Mouse (Mus musculus) midbrain, postnatal 0 days (tissue): Measurements from ENCODE around the gene Pla2g5. TPM values are rescaled to one million over a fixed set of nuclear protein-coding genes. Genes with fewer than 3 reads are reported as not detected.

Source experiments
- ATAC-seq: fragments of 200-750 bp; cut with Nextera tagmentation; 2 replicates; pipeline ENCODE4 v1.8.0; 2017; ENCODE audit warnings: moderate number of reproducible peaks, mild to moderate bottlenecking, moderate TSS enrichment, moderate library complexity; ENCODE audit not compliant: low FRiP score
- DNase-seq: peaks from one replicate; pipeline ENCODE4 v3.0.0-alpha.2; 2015; ENCODE audit warnings: low spot score
- H3K27ac ChIP-seq: fragments of 300-500 bp; sonication (generic); 2 replicates; pipeline ENCODE4 v1.5.1; 2014; ENCODE audit warnings: low read depth, mild to moderate bottlenecking, low read length, mixed read lengths
- H3K27me3 ChIP-seq: fragments of 300-500 bp; sonication (generic); 2 replicates; pipeline ENCODE4 v1.6.1; 2014; ENCODE audit warnings: low read length, control low read depth, mixed read lengths; ENCODE audit not compliant: insufficient read depth
- H3K36me3 ChIP-seq: fragments of 300-500 bp; sonication (generic); 2 replicates; pipeline ENCODE4 v1.6.1; 2014; ENCODE audit warnings: low read length, control low read depth, mixed read lengths; ENCODE audit not compliant: insufficient read depth
- H3K4me1 ChIP-seq: fragments of 300-500 bp; sonication (generic); 2 replicates; pipeline ENCODE4 v1.6.1; 2014; ENCODE audit warnings: mild to moderate bottlenecking, control low read depth, antibody characterized with exemption, low read length, mixed read lengths; ENCODE audit not compliant: insufficient read depth
- H3K4me2 ChIP-seq: fragments of 300-500 bp; sonication (generic); 2 replicates; pipeline ENCODE4 v1.6.1; 2014; ENCODE audit warnings: low read depth, mild to moderate bottlenecking, low read length, mixed read lengths; ENCODE audit not compliant: poor library complexity, severe bottlenecking
- H3K4me3 ChIP-seq: fragments of 300-500 bp; sonication (generic); 2 replicates; pipeline ENCODE4 v1.5.1; 2014; ENCODE audit warnings: low read depth, mild to moderate bottlenecking, low read length, moderate library complexity
- H3K9ac ChIP-seq: fragments of 300-500 bp; sonication (generic); replicated peaks from 2 replicates; pipeline ENCODE4 v1.6.1; 2014; ENCODE audit warnings: mild to moderate bottlenecking, low read length, moderate library complexity, mixed read lengths; ENCODE audit not compliant: poor library complexity, severe bottlenecking
- H3K9me3 ChIP-seq: fragments of 300-500 bp; sonication (generic); 2 replicates; pipeline ENCODE4 v1.6.1; 2016; ENCODE audit warnings: low read length, control low read depth
- CTCF ChIP-seq: IDR thresholded peaks from 2 replicates; pipeline ENCODE4 v1.5.1; 2016; ENCODE audit warnings: antibody characterized with exemption, mild to moderate bottlenecking
- WGBS: fragments of 180-500 bp; shearing (Covaris S2); extraction: QIAGEN DNeasy Blood & Tissue Kit; methylation state at CpG from one replicate; pipeline ENCODE4 v1.1.7; 2014; 5-methylcytosine and 5-hydroxymethylcytosine counted together
- polyA plus RNA-seq: library from polyadenylated mRNA; unstranded; fragments of >200 nt; fragmentation: Nextera tagmentation; extraction: Ambion mirVana; gene quantifications from 2 replicates; pipeline ENCODE4 v1.2.1, GENCODE M21; 2015
- total RNA-seq: library from RNA; depleted of rRNA; stranded (reverse); fragments of >200 nt; gene quantifications from 2 replicates; pipeline ENCODE4 v1.2.3, GENCODE M21; 2014

The Pla2g5 gene
- total and polyA plus RNA-seq, 2 experiments from 2014 or later, result 0.64 to 2.5 TPM

DNA sequence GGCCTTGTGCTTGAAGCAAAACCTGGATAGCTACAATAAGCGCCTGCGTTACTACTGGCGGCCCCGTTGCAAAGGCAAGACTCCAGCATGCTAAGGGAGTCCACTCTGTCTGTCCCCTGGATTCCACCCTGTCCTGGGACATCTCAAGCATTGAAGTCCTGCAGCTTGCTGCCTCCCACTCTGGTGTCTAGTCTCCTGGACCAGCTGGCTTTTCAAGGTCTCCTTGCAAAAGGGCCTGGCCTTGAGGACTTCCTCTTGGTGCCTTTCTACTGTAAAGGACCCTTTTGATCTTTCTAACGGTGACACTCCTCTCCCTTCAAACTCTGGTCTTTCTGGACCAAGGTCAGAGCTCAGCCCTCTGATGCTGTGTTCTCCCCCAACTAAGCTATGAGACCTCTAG lies 83.0 kb downstream of the Pla2g5 start:
- H3K36me3 ChIP-seq, result no peaks in the 10 kb centered on the region
- DNase-seq, result no peak
- WGBS, result 90% methylated on average over 5 of the region's 5 CpGs
- no peak overlapping the region for H3K4me2 ChIP-seq
- ATAC-seq, result no peak
- no peak for TF ChIP-seq CTCF
- H3K4me1 ChIP-seq, result no peaks in the 10 kb centered on the region
- H3K27me3 ChIP-seq, result no peaks in the 10 kb centered on the region
- H3K4me3 ChIP-seq, result no peak overlapping the region
- no peaks in the 10 kb centered on the region for H3K9me3 ChIP-seq
- H3K9ac ChIP-seq, result no peak overlapping the region
- H3K27ac ChIP-seq, result no peak overlapping the region

DNA sequence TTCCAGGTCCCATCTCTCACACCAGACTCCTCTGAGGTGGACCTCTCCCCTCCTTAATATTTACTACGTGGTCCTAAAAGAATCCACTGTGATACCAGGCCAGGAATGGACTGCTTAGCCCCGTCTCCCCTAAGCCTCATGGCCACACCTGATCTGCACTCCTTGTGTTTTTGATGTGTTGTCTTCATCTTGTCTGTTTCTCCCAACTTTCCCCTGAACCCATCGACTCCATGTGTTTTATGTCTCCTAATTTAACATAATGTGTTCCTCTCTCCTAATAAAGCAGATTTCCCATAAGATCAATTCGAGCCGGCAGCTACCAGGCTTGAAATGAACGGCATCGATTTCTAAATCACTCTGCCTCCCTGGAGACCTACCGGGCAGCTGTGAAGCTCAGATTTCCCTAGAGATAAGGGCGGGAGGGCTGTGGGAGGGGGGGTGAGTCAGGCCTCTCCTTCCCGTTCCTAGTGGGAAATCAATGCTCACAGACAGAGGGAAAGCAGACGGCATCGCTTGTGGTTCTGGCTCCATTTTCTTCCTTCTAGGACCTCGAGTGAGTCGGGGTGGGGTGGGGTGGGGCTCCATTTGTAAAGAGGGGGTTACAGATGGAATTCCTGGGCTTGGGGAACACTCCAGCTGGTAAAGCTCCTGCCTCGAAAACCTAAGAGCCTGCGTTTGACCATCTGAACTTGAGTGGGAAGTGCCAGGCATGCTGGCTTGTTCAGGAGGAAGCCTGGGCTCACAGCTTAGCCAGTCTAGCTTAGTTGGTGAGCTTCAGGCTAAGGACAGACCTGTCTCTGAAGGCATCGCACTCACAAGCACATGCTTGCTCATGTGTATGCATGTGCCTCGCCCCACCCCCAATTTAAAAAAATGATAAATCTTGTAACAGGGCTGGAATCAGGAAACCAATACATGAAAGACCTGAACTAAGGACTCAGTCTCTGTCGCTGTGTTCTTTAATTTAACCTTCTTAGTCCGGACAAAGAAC lies 85.6 kb downstream of the Pla2g5 start:
- no peak for TF ChIP-seq CTCF
- no peak for ATAC-seq
- no peak overlapping the region for H3K4me2 ChIP-seq
- H3K36me3 ChIP-seq, result no peaks in the 10 kb centered on the region
- no peak overlapping the region for H3K9ac ChIP-seq
- H3K27me3 ChIP-seq, result no peaks in the 10 kb centered on the region
- no peaks in the 10 kb centered on the region for H3K9me3 ChIP-seq
- peak; percentile 77 for DNase-seq
- no peak overlapping the region for H3K4me3 ChIP-seq
- WGBS, result 43% methylated on average over 20 of the region's 20 CpGs
- no peaks in the 10 kb centered on the region for H3K4me1 ChIP-seq
- no peak overlapping the region for H3K27ac ChIP-seq

DNA sequence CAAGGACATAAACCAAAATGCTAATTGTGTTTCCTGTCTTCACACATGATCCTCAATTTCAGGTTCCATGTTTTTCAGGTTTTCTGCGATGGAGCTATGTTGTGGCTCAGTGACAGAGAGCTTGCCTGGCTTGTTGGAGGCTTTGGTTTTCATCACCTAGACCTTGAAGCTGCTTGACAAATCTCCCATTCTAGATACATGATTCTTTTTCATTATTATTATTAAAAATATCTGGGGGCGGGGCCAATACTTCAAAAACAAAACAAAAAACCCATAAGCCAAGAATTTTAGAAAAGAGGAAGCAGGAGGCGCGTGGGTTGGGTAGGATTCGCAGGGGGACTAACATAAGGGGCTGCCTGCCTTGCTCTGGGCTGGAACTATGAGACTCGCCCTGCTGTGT lies 87.8 kb downstream of the Pla2g5 start, which contains the start of gene Pla2g2d:
Gene Pla2g2d, plus strand, starts transcription at position 301 of the 400 bp plus-strand sequence.
- ATAC-seq (no peak), DNase-seq (no peak)
- TF ChIP-seq CTCF, result no peak
- H3K9ac ChIP-seq, result no peak within 1 kb of the TSS
- H3K4me2 ChIP-seq, result no peak within 1 kb of the TSS
- no peak within 1 kb of the TSS for H3K27ac ChIP-seq
- no peak within 1 kb of the TSS for H3K4me3 ChIP-seq
- WGBS, result 84% methylated on average over 6 of the region's 6 CpGs
- H3K4me1 ChIP-seq, result no peaks in the 10 kb centered on the region
- no peaks in the 10 kb centered on the region for H3K9me3 ChIP-seq
- no peaks in the 10 kb centered on the region for H3K27me3 ChIP-seq
- no peaks in the 10 kb centered on the region for H3K36me3 ChIP-seq

DNA sequence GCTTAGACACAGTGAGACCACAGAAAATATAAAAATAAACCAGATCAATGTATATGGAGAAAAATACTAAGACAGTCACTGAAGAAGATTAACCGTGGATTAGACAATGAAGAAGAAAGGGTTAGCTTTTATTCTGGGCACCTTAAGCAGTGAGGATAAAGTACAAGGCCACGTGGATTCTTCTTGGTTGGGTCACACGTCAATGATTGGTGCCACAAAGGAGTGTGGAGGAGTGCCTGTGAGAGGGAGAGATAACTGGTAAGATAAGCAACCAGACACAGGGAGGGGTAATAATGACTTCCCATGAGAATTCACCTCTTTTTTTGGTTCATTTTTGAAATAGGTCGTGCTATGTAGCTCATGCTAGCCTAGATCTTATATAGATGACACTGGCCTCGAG lies 90.9 kb downstream of the Pla2g5 start:
- 84% methylated on average over 5 of the region's 5 CpGs for WGBS
- Histone ChIP-seq H3K4me3 (no peak overlapping the region), H3K9me3 (no peaks in the 10 kb centered on the region), H3K36me3 (no peaks in the 10 kb centered on the region), H3K27me3 (no peaks in the 10 kb centered on the region), H3K27ac (no peak overlapping the region), H3K4me2 (no peak overlapping the region), H3K4me1 (no peaks in the 10 kb centered on the region), H3K9ac (no peak overlapping the region)
- TF ChIP-seq CTCF, result no peak
- ATAC-seq, result no peak
- DNase-seq, result no peak

DNA sequence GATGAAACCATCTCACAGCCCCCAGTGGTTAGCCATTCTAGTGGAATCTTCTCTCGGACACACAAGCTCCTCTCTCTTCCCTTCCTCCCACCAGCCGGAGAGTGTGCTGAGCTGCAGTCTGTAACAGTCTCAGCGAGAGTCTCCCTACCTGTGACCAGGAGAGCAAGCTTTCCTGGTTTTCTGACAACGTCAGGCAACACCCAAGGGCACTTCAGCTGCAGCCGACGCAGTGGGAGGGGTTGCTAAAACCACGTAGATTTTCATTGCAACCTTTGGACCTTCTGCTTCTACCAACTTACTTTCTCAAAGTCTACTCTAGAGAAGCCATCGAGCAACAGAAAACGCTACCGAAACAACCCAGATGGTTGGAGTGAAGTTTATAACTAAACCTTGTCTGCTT lies 91.3 kb downstream of the Pla2g5 start:
- WGBS, result 84% methylated on average over 10 of the region's 10 CpGs
- no peaks in the 10 kb centered on the region for H3K9me3 ChIP-seq
- DNase-seq, result no peak
- H3K9ac ChIP-seq, result no peak overlapping the region
- TF ChIP-seq CTCF, result no peak
- no peak for ATAC-seq
- no peak overlapping the region for H3K4me2 ChIP-seq
- no peaks in the 10 kb centered on the region for H3K27me3 ChIP-seq
- H3K36me3 ChIP-seq, result no peaks in the 10 kb centered on the region
- no peaks in the 10 kb centered on the region for H3K4me1 ChIP-seq
- H3K4me3 ChIP-seq, result no peak overlapping the region
- no peak overlapping the region for H3K27ac ChIP-seq

DNA sequence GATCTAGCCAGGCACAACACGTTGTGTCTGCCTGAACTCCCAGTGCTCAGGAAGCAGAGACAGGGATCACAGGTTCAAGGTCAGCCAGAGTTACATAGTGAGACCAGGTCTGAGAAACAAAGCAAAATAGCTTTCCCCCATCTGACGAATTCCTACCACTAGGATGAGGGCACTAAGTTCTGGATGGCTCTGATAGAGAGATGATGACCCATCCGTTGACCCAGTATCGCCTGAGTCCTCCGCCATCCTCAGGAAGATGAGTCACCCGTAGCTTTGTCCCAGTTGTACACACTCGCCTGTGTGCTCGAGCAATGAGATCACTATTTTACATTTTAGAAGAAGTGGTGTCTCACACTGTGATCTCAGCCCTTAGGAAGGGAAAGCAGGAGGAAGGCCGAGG lies 101.0 kb downstream of the Pla2g5 start:
- H3K9me3 ChIP-seq, result no peaks in the 10 kb centered on the region
- no peaks in the 10 kb centered on the region for H3K27me3 ChIP-seq
- ATAC-seq (no peak), DNase-seq (no peak)
- WGBS, result 82% methylated on average over 9 of the region's 9 CpGs
- no peaks in the 10 kb centered on the region for H3K4me1 ChIP-seq
- no peak overlapping the region for H3K4me3 ChIP-seq
- H3K9ac ChIP-seq, result no peak overlapping the region
- no peak overlapping the region for H3K27ac ChIP-seq
- no peak for TF ChIP-seq CTCF
- H3K36me3 ChIP-seq, result no peaks in the 10 kb centered on the region
- H3K4me2 ChIP-seq, result no peak overlapping the region
